Mouse (Mus musculus) intestine, embryonic 16.5 days (tissue): ENCODE results near the gene Grin2a. TPM values are rescaled to one million over a fixed set of nuclear protein-coding genes. Genes with fewer than 3 reads are reported as not detected.

Experiments
- ATAC-seq: fragments of 200-750 bp; cut with Nextera tagmentation; 2 replicates; pipeline ENCODE4 v1.8.0; 2017; ENCODE audit warnings: moderate TSS enrichment, moderate library complexity
- H3K27ac ChIP-seq: fragments of 300-500 bp; sonication (generic); 2 replicates; pipeline ENCODE4 v1.5.1; 2014; ENCODE audit warnings: mild to moderate bottlenecking, low read length
- H3K27me3 ChIP-seq: fragments of 300-500 bp; sonication (generic); replicated peaks from 2 replicates; pipeline ENCODE4 v1.6.1; 2014; ENCODE audit warnings: low read length, control low read depth, mixed read lengths; ENCODE audit not compliant: control insufficient read depth, insufficient read depth
- H3K36me3 ChIP-seq: fragments of 300-500 bp; sonication (generic); 2 replicates; pipeline ENCODE4 v1.6.1; 2014; ENCODE audit warnings: low read length, control low read depth; ENCODE audit not compliant: control insufficient read depth, insufficient read depth
- H3K4me1 ChIP-seq: fragments of 300-500 bp; sonication (generic); 2 replicates; pipeline ENCODE4 v1.6.1; 2014; ENCODE audit warnings: low read length, control low read depth, mixed read lengths; ENCODE audit not compliant: control insufficient read depth, insufficient read depth
- H3K4me2 ChIP-seq: fragments of 300-500 bp; sonication (generic); 2 replicates; pipeline ENCODE4 v1.6.1; 2014; ENCODE audit warnings: low read depth, low read length, control low read depth
- H3K4me3 ChIP-seq: fragments of 300-500 bp; sonication (generic); 2 replicates; pipeline ENCODE4 v1.5.1; 2014; ENCODE audit warnings: mild to moderate bottlenecking, low read length
- H3K9ac ChIP-seq: fragments of 300-500 bp; sonication (generic); 2 replicates; pipeline ENCODE4 v1.6.1; 2014; ENCODE audit warnings: low read depth, low read length
- H3K9me3 ChIP-seq: fragments of 300-500 bp; sonication (generic); 2 replicates; pipeline ENCODE4 v1.6.1; 2016; ENCODE audit warnings: low read length, control low read depth; ENCODE audit not compliant: control insufficient read depth
- WGBS: fragments of 180-500 bp; shearing (Covaris S2); extraction: QIAGEN DNeasy Blood & Tissue Kit; methylation state at CpG from one replicate; pipeline ENCODE4 v1.1.7; 2014; 5-methylcytosine and 5-hydroxymethylcytosine counted together
- polyA plus RNA-seq: library from polyadenylated mRNA; unstranded; fragments of >200 nt; fragmentation: Nextera tagmentation; extraction: Ambion mirVana; gene quantifications from 2 replicates; pipeline ENCODE4 v1.2.1, GENCODE M21; 2015

Grin2a gene
- polyA plus RNA-seq, 1 experiment from 2014 or later: 0.12 TPM

GRCm38 (mm10) chr16:9561816-9562215 lies 433.5 kb downstream of the Grin2a start:
- Histone ChIP-seq H3K9ac (no peak overlapping the region), H3K27ac (no peak overlapping the region), H3K27me3 (no peaks in the 10 kb centered on the region), H3K36me3 (no peaks in the 10 kb centered on the region), H3K4me2 (no peak overlapping the region), H3K4me3 (no peak overlapping the region), H3K4me1 (no peaks in the 10 kb centered on the region), H3K9me3 (no peaks in the 10 kb centered on the region)
- no peak for ATAC-seq
- WGBS: 14% methylated on average over 1 of the region's 1 CpGs

- Histone ChIP-seq H3K36me3 (no peaks in the 10 kb centered on the region), H3K4me1 (no peaks in the 10 kb centered on the region), H3K4me2 (no peak overlapping the region), H3K9me3 (no peaks in the 10 kb centered on the region), H3K27me3 (no peaks in the 10 kb centered on the region), H3K27ac (no peak overlapping the region), H3K4me3 (no peak overlapping the region), H3K9ac (no peak overlapping the region)
- ATAC-seq: no peak
- 90% methylated on average over 5 of the region's 5 CpGs for WGBS
These were observed 460.2 kb downstream of the Grin2a start for GRCm38 (mm10) chr16:9535196-9535595.

- Histone ChIP-seq H3K9me3 (no peaks in the 10 kb centered on the region), H3K4me2 (no peak overlapping the region), H3K9ac (no peak overlapping the region), H3K36me3 (no peaks in the 10 kb centered on the region), H3K27ac (no peak overlapping the region), H3K4me3 (no peak overlapping the region), H3K4me1 (no peaks in the 10 kb centered on the region), H3K27me3 (no peaks in the 10 kb centered on the region)
- ATAC-seq: no peak
- 60% methylated on average over 9 of the region's 9 CpGs for WGBS
These were observed 461.6 kb downstream of the Grin2a start for GRCm38 (mm10) chr16:9533564-9534332.

DNA sequence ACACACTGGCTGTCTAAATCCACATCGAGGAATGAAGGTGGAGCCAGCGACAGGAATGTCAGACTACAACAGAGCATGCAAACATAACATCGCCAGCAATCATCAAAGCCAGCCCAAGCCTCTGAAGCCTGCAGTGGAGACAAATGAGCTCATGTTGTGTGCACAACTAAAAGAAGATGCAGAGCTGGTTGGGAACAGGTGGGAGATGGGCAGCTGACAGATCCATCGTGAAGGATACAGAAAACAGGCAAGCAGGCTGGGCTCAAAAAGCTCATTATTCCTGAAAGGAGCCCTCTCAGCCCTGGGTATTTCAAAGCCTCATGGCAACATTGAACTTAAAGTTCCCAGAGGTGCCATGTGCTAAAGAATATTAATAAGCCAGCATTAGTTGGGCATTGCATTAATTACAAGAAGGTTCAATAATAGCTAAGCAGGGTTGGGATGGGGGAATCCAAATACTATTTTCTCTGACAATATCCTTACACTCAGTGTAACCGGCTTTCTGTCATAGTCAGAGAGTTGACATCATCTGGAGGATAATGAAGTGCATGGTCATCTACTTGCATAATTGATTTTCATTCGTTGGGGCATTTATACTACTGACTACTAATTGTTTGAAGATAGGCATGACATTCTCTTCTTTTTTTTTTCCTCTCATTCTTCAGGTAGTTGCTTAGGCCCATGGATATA lies 462.4 kb downstream of the Grin2a start:
- Histone ChIP-seq H3K9me3 (no peaks in the 10 kb centered on the region), H3K4me3 (no peak overlapping the region), H3K36me3 (no peaks in the 10 kb centered on the region), H3K4me1 (no peaks in the 10 kb centered on the region), H3K27ac (no peak overlapping the region), H3K4me2 (no peak overlapping the region), H3K9ac (no peak overlapping the region), H3K27me3 (no peaks in the 10 kb centered on the region)
- no peak for ATAC-seq
- WGBS: 66% methylated on average over 6 of the region's 6 CpGs

- no peaks in the 10 kb centered on the region for H3K4me1 ChIP-seq
- H3K27ac ChIP-seq: no peak overlapping the region
- H3K36me3 ChIP-seq: no peaks in the 10 kb centered on the region
- no peak for ATAC-seq
- WGBS: 58% methylated on average over 5 of the region's 5 CpGs
- no peak overlapping the region for H3K9ac ChIP-seq
- H3K4me2 ChIP-seq: no peak overlapping the region
- H3K9me3 ChIP-seq: no peaks in the 10 kb centered on the region
- H3K27me3 ChIP-seq: no peaks in the 10 kb centered on the region
- H3K4me3 ChIP-seq: no peak overlapping the region
These were observed 468.1 kb downstream of the Grin2a start for GRCm38 (mm10) chr16:9527214-9527613.

DNA sequence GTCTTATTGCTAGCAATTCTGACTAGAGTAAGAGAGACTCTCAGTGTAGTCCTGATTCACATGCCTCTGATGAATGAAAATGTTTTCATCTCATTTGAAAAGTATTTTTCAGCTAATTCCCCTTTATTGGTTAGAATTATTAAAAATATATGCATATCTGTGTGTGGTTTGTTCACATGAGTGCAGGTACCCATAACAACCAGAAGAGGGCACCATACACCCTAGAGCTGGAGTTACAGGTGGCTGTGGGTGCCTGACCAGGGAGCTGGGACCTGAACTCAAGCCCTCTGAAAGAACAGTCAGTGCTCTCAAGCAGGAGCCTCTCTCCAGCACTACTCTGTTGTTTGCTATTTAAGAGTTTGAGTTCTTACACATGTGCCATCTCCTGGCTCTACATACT lies 472.0 kb downstream of the Grin2a start:
- no peak overlapping the region for H3K27ac ChIP-seq

More for the DNA sequence above, 472.0 kb downstream of the Grin2a start:
- H3K27me3 ChIP-seq: no peaks in the 10 kb centered on the region
- H3K9me3 ChIP-seq: no peaks in the 10 kb centered on the region
- no peak for ATAC-seq
- no peak overlapping the region for H3K4me2 ChIP-seq
- H3K36me3 ChIP-seq: no peaks in the 10 kb centered on the region
- H3K9ac ChIP-seq: no peak overlapping the region
- no peak overlapping the region for H3K4me3 ChIP-seq
- no peaks in the 10 kb centered on the region for H3K4me1 ChIP-seq

Other genes with a start within 250 kb of the Grin2a start
- 0.27 TPM in 1 of 2 replicates, not detected in the other for gene Rpl39l, start 174.7 kb upstream of the Grin2a start, polyA plus RNA-seq
- 0.50 and 0.62 TPM in 2 replicates for gene Atf7ip2, start 197.2 kb upstream of the Grin2a start, polyA plus RNA-seq